Mouse (Mus musculus) neutrophil, adult 65 days (primary cell): ENCODE results near the gene Gm4187. TPM values are rescaled to one million over a fixed set of nuclear protein-coding genes. Genes with fewer than 3 reads are reported as not detected.

Experiments
- total RNA-seq: library from RNA; stranded (reverse); gene quantifications from 2 replicates; pipeline ENCODE4 v1.2.4, GENCODE M21; 2023

Gene Gm4187
- not detected in 2 replicates for total RNA-seq

GRCm38 (mm10) chr7:22329617-22330016, at the start of gene Gm4187:
Gene Gm4187 (minus strand): TSS chr7:22329717.

GRCm38 (mm10) chr7:22370939-22371338, 41.4 kb upstream of the Gm4187 start, which contains the start of gene Gm8660:
Gene Gm8660 (minus strand): TSS chr7:22371039.

Other genes with a start within 250 kb of the Gm4187 start
- gene Gm16451, start 211.5 kb downstream of the Gm4187 start, total RNA-seq, result not detected in 2 replicates
- gene Gm10666, start 195.0 kb downstream of the Gm4187 start, total RNA-seq, result not detected in 2 replicates
- gene Vmn1r142, start 165.7 kb downstream of the Gm4187 start, total RNA-seq, result not detected in 2 replicates
- gene Vmn1r143, start 140.3 kb downstream of the Gm4187 start, total RNA-seq, result not detected in 2 replicates
- not detected in 2 replicates for gene Gm8653, start 128.5 kb downstream of the Gm4187 start, total RNA-seq
- gene Gm8453, start 100.2 kb downstream of the Gm4187 start, total RNA-seq, result not detected in 2 replicates
- not detected in 2 replicates for gene Gm8660, start 41.3 kb upstream of the Gm4187 start, total RNA-seq
- gene Vmn1r148, start 83.9 kb upstream of the Gm4187 start, total RNA-seq, result not detected in 2 replicates
- not detected in 2 replicates for gene Vmn1r149, start 108.5 kb upstream of the Gm4187 start, total RNA-seq
- not detected in 2 replicates for gene Gm10665, start 134.4 kb upstream of the Gm4187 start, total RNA-seq
- gene Vmn1r151, start 170.0 kb upstream of the Gm4187 start, total RNA-seq, result not detected in 2 replicates
- not detected in 2 replicates for gene Vmn1r152, start 193.2 kb upstream of the Gm4187 start, total RNA-seq
- not detected in 2 replicates for gene Gm8677, start 205.2 kb upstream of the Gm4187 start, total RNA-seq
- gene Gm4201, start 235.6 kb upstream of the Gm4187 start, total RNA-seq, result not detected in 2 replicates